Mouse (Mus musculus) lung, adult 2 months (tissue): ENCODE results near the gene Ythdc1.

Experiments
- CTCF ChIP-seq: fragments of 200-500 bp; IDR thresholded peaks from 2 replicates; pipeline ENCODE4 v1.5.1; 2011; ENCODE audit warnings: mild to moderate bottlenecking, low read length, control low read depth; ENCODE audit not compliant: insufficient read depth
- POLR2A ChIP-seq: fragments of 200-500 bp; IDR thresholded peaks from 2 replicates; pipeline ENCODE4 v1.6.1; 2011; ENCODE audit warnings: low read depth, mild to moderate bottlenecking, control low read depth, low read length, borderline replicate concordance; ENCODE audit errors: extremely low read depth

- TF ChIP-seq POLR2A (no peak), CTCF (no peak)
Observed at GRCm38 (mm10) chr5:86851658-86852057, 47.6 kb downstream of the Ythdc1 start.
